Mouse (Mus musculus): ENCODE measurements at regions not wholly inside any gene's neighbourhood (a gene's known extent, or its start where the extent isn't known, plus 50 kb on each side); places are given as distances from the start of the nearest gene placed in this dataset.
A peak's percentile ranks its signal among the peaks of the same experiment; 100 is the strongest.

DNA sequence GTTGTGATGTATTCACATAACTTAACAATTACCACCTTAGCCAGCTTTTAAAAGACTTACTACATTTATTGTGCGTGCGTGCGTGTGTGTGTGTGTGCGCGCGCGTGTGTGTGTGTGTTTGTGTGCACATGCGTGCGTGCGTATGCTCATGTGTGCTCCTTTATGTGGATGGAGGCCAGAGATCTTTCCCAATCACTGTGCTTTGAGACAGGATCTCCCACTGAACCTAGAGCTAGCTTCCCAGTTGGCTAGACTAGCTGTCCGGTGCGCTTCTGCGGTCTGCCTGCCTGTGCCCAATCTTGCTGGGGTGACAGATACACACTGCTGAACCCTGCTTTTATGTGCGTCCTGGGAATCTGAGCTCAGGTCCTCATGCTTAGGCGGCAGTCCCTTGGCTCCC is 50.1 kb upstream of the Arhgap29 start:
- no peak for DNase-seq

DNA sequence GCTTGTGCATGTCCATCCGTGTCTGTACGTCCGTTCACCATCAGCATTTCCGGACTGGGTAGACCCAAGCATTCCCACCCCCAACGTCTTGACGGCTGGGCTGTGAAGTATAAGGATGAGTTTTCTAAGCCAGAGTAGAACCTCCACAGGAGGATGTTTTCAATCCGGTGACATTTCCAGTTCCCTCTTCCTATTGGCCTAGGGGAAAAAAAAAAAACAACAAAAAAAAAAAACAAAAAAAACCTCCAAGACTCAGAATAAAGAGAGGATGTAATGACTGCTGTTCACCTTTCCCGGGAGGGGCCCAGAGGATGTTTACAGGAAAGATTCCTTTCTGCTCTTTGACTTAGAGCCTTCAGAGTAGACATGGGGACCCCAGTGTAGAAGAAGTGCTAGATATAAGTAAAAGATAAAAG is 51.9 kb upstream of the Arhgap29 start:
- no peak for DNase-seq

DNA sequence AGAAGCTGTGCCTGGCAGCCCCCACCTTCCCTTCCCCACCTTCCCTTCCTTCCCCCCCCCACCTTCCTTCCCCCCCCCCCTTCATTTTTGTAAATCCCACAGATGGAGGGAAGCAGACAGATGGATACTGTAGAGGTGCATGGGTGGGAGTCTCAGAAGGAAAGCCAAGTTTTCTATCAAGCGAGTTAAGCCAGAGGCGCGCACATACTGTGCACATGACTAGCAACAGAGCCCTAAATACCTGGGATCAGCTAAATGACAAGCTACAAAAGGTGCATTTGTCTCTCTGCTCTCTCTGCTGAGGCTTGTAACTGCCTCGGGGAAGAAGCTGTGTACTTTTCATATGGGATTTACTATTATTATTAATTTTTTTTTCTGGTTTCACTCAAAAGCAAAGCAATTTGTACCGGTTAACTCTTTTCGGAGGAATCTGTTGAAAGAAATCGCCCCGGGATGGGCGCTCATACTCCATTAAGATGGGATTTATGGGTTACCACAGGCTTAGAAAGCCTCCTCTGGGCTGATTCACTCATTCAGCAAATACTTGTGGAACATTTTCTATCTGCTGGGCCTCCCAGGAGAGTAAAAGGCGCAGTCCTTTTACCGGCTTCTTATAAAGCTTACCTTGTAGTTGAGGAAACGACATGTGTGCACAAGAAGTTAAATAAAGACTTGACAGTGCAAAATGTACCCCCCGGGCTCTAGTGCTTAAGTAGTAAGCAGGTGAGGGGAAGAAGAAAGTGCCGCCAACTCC is 54.3 kb upstream of the Arhgap29 start:
- DNase-seq: no peak

DNA sequence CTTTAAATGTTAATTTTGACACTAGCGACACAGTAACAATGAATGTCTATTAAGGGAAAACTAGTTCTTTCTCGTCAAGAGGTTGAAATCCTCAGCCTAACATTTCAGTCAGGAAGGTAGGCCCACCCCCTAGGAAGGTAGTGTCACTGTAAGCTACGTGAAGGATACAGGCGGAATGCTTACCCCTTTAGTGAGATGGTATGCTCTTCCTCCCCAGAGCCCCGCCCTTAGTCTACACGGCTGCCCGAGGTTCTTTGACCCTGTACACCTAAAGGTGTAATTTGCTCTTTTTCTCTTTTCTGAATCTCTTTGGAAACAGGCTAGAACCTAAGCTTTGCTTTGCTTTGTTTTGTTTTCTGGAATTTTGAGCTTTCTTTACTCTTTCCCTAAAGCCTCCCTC is 58.7 kb upstream of the Arhgap29 start:
- no peak for DNase-seq

DNA sequence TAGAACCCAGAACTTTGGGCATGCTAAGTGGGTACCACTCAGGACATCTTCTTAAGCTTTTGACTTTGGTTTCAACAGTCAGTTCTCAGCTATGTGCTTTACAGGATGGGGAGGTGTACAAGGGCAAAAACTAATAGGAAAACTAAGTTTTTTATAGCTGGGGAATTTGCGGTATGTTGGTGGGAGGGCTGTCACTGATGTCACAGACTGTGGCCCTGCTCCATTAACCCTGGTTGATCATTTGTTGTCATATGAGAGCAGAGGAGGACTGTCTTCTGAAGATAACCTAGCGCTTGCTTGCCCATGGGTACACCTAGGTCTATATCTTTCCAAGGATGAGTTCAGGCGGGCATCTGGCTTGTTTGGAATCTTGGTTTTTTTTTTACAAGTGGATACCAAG is 59.7 kb upstream of the Arhgap29 start:
- DNase-seq: no peak

DNA sequence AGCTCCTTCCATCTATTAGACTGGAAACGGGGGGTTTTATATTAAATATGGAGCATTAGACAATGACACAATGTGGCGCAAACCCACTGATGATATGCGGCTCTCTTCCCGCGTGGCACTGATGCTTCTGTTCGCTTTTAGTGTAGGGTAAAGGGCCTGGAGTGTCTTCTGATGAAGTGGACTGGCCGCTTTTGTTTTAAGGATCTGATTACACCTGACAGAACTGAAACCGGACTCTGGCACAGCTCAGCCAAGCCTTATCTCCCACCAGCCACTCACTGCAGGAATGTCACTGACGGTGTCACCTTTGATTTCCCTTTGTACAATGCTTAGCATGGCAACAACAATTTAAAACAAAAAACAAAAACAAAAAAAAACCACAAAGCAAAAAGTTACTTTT is 61.0 kb upstream of the Arhgap29 start:
- no peak for DNase-seq

DNA sequence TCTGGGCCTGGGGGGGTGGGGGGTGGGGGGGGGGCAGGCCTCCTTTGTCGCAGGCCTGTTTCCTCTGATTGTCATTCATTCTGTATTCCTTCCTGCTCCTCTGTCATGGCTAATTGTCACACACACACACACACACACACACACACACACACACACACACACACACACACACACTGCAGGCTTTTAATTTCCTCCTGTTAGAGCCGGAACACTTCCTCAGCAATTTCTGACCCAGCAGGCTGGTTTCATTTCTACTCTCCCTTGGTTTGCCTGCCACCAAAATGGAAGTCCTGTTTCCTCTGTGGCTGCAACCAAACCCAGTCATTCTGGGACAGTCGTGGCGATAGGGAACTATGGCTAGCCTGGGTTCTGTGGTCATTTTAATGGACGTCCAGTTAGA is 61.8 kb upstream of the Arhgap29 start:
- no peak for DNase-seq

DNA sequence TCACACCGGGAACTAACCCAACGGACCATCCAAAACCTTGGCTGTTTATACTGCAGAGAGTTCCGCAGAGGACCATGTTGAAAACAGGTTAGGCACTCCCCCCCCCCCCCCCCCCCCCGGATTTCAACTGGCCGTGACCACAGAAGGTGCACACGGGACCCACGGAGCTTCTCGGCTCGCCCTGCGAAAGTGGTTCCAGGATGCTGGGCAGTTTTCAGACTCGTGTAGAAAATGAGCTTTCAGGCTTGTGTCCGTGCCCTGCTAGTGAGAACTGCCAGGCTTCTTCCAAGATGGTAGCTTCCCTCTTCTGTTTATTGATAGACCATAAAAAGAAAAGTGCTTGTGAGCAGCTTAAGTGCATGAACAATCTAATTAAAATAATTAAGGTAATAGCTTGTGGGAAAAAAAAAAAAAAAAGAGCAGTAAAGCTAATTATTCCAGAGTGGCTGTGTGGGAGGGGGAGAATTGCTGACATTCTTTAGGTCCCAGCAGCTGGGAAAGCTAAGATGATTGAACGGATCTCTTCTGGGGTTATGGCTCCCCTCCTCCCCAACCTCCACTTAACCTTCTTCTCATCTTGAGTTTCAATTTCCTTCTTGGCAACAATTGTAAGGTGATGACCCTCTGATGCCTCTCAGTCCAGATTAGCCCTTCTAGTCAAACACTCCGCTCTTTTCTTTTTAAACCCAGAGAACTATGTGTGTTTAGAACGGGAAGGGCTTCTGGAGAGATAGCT is 65.3 kb upstream of the Arhgap29 start:
- no peak for DNase-seq

DNA sequence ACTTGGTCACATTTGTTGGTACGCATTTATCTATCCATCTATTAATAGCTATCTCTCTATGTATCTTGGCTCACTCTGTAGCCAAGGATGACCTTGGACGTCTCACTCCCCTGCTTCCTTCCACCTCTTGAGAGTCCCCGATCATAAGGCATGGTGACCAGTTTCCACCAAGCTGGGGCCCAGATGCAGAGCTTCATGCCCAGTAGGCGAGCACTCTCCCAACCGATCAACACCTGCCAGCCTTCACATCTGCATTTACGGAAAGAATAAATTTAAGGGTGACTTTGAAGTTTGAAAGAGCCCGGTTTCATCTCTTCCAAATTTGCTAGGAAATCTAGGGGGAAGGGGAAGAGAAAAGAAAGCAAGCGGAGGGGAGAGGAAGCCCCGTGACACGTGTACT is 66.0 kb upstream of the Arhgap29 start:
- no peak for DNase-seq

DNA sequence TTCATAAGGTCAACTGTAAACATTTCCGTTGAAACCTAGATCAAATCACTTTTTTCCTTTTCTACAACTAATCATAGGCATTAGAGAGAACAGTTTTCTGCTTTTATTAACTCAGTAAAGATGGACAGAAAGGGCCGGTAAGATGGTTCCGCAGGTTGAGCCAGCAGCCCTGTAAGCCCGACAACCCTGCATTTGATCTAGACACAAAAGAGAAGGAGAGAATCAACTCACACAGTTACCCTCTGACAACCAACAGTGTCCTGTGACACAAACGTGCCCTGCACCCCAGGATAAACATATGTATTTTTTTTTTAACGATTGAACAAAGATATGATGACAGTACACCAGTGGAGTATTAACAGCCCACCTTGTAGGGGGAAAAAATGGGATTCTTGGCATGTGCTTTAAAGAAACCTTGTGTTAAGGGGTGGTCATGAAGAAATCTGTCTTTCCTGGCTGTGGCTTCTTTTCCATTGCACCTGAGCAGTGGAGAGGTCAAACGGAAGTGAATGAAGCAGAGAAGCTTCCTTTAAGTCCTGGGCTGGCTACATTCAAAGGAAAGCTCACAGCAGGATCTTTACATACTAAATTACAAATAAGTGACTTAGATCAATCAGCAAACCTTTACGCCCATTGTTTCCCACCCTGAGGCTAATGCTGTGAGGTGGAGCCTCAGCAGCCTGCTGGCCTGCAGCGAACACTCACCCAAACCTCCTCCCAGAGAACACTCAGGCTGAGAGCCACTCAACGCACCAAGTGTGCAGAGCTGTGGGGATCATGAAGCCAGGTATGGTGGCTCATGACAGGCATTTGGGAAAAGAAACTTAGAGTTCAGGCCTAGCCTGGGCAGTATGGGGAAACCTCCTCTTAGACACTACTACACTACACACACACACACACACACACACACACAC is 66.8 kb upstream of the Arhgap29 start:
- DNase-seq: no peak

DNA sequence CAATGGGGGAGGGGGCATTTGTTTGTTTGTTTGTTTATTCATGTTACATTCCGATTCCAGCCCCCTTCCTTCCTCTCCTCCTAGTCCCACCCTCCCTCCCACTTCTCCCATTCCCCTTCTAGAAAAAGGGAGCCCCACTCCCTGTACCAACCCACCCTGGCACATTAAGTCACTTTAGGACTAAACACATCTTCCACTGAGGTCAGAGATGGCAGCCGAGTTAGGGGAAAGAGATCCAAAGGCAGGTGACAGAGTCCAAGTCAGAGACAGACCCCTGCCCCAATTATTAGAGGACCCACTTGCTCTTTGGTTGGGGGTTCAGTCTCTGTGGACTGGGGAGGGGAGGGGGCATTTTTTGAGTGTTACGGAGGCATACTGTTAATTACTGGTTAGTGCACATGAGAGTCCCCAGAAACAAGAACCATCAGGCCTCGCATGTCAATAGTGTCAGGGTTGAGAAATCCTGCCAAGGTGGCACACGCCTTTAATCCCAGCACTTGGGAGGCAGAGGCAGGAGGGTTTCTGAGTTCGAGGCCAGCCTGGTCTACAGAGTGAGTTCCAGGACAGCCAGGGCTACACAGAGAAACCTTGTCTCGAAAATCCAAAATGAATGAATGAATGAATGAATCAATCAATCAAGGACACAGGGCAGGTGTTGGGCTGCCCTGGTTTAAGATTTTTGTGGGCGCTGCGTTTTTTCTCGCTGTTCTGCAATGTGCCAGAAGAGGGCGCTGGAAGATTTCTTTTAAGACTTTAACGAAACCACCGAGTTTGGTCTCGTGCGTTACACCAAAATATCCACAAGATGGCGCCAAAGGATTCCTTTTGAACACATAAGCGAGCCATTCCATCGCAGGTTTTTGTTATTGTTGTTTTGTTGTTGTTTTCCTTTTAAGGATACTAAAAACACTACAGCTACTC is 67.8 kb upstream of the Arhgap29 start:
- DNase-seq: peak; percentile 77

DNA sequence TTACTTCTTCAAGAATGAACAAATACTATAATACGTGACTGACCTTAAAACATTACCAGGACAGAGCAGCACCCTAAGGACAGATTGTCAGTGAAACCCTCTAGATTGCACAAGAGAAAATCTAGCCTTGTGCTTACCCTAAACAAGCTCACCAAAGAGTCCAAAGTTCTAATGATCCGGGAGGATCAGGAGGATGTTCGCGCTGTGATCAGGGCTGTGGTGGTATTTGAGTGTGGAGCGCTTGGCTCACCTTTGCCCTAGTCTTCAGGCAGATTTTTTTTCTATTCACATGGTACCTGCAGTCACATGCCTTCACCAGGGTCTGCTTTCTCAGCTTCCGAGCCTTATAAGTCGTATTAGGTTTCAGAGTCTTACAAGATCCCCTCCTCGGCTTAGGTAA is 65.3 kb upstream of the Abcd3 start:
- no peak for DNase-seq

DNA sequence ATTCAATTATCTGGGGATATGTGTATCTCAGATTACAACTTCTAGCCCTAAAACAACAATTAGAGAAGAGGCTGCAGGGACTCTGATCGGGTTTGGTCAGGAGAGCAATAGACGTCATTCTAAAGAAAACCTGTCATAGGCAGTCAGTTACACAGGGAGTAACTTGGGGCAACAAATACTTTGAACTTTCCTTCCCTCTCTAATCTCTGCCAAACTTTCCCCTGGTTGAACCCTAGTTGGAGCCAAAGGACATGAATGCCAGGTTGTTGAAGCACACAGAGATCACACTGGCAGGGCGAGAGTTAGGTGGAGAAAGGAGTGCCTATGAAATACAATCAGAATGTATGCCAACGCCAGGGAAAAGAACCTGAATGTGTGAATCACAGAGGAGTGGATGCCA is 60.0 kb upstream of the Abcd3 start:
- DNase-seq: no peak

DNA sequence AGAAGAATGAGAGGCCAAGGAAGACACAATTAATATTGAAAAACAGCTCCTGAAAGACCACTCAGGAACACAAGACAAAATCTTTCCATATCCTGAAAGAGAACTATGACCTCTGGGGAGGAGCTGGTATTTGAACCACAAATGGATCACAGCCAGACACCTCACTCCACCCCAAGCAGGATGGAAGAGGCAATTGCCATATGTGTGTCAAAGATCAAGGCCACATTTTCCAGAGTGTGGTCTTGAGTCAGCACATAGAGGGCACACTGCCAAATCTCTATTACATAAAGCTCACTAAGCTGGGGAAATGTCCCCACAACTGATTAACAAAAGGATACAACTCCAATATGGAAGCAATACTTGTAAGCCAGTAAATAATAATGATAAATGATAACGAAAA is 59.5 kb upstream of the Abcd3 start:
- DNase-seq: peak; percentile 78

DNA sequence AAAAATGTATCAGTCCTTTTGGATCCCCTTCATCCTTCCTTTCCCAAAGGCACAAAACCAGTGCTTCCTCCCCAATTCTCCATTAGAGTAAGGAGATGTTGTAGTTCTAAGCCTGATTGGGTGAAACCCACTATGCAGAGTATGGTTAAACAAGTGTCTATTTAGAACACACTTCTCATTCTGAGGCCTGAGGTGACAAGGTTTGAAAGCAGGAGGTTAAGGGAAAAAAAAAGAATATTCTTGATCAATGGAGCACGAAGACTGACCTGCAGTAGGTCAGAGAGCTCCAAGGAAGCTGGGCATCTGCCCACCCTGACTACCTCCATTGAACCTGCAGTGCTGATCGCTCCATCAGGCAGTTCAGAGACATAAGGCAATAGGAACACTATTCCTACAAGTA is 58.5 kb upstream of the Abcd3 start:
- DNase-seq: no peak

DNA sequence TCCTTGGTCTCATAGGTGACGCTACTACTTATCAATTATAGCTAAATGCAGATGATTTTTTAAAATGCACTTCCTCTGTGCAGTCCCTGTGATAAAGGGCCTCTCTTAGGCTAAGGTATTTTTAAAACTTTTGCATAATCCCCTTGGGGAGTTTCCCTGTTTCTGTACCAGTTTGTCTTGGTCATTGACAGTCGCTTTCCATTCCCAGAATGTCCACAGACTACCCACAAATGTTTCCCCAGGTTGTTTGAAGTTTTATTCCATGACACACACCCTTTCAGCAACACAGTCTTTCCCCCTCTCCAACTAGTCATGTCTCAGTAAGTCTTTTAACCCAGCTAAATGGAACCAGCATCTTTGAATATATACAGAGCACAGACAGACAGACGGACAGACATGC is 57.6 kb upstream of the Abcd3 start:
- DNase-seq: no peak

DNA sequence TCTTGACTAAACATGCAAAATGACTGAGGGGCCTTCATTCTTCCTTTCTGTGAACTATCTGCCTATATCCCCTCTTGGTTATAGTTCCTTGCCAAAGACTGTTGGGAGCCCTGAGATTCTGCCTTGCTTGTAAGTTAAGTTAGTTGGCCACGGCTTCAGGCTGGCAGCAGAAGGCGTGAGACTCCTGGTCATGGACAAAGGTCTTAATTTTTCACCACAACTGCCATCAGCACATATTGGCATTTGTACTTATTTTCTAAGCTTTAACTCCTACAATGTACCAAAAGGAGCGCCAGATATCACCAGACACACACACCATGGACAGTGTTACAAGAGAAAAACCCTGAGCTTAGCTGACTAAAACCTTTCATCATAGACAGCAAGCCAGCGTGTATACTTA is 56.7 kb upstream of the Abcd3 start:
- no peak for DNase-seq

DNA sequence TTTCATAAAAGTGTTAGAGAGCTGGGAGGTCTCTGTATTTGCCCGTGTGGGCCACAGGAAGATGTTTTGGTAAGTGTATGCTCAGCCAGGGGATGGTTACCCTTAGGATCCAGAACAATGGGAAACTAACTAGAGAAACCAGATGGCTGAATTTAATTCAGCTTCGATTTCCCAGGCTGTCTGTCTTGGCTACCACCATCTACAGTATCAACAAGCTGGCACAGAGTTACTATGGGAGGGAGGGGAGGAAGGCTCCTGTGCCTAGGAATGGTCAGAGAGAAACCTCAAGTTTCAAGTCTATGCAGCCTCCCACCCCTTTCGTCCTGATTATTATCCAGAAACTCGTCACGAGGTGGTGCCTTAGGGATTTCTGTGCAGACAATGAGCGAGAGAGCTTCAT is 55.6 kb upstream of the Abcd3 start:
- DNase-seq: no peak

DNA sequence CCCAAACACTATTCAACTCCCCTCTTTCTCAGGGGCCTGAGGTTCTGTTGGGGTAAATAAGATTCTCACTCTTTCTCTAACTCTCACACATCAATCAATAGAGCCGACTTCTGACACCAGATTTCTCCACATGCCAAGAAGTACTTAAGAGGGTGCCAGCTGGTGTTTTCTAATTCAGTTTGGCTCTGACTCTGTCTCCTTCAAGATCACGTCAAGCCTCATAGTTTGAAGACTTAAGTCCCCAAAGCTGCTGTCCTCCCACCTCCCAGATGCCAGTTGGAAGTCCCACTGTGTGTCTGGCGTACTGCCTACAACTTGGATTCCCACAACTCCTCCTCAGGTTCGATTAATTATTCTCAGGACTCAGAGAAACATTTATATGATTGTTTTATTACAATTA is 54.6 kb upstream of the Abcd3 start:
- DNase-seq: no peak

DNA sequence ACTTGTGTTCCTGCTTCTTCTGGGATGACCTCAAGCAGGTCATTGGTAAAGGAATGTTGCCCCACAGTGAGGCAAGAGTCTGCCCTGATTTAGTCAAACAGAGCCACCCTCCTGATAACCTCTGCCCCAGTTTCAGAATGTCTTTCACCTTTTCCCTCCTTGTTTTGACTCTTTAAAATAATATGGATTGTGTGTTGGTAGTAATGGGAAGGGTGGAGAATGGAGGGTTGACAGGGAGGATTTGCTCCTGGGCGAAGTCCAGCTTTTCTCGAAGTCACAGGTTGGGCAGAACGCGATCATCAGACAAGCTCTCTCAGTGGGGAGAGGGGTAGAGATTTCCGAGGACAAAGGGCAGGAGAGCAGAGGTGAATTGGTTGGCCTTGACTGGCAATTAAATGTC is 52.2 kb upstream of the Abcd3 start:
- no peak for DNase-seq

DNA sequence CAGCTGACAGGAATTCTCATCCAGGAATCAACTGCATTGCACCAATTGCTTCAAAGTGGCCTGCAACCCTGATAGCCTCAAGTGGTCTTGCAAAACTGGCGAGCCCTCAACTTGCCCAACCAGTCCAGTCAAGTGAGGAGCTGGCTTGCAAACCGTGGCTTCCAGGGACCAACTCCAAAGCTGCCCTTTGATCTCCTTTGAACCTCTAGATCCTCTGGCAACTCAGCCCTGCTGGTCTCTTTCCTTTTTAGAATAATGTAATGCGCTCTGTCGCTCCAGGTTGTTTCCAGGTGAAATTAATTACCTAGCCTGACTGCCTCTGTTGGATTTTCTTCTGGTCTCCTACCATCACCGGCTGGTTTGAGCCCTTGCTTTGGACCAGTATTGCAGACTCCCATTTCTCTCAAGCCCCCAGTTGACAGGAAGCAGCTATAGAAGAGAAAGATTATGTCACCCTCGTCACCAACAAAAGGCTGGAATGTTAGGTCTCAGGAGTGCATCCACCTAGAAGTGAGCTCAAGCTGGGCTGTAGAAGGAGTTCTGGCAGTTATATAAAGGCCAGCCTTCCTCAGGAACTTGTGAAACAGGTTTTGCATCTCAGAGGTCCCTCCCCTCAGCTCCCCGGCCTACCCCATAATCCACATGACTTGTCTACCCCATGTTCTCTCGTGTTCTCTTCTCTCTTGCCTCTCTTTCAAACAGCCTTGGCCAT is 49.8 kb upstream of the Abcd3 start:
- no peak for DNase-seq

Measured in adrenal gland, adult 2 months (tissue).